Mouse (Mus musculus) left cerebral cortex, adult 18-20 months (tissue): ENCODE measurements around the gene Cpped1. TPM values are rescaled to one million over a fixed set of nuclear protein-coding genes. Genes with fewer than 3 reads are reported as not detected.

Experiments
- DNase-seq, 2 experiments: peaks; one replicate each; pipeline ENCODE4 v3.0.0; 2021 to 2022; ENCODE audit warnings: low spot score in 2 of 2, mixed read lengths in 1 of 2
- total RNA-seq, 2 experiments: library from RNA; stranded (reverse); gene quantifications; 2 replicates each; pipeline ENCODE4 v1.2.3; 2021

Gene Cpped1
- total RNA-seq, 2 experiments from 2014 or later, result 37.1 to 37.8 TPM

GRCm38 (mm10) chr16:11848990-11849658 is 60.1 kb downstream of the Cpped1 start:
- no peak for DNase-seq

DNA sequence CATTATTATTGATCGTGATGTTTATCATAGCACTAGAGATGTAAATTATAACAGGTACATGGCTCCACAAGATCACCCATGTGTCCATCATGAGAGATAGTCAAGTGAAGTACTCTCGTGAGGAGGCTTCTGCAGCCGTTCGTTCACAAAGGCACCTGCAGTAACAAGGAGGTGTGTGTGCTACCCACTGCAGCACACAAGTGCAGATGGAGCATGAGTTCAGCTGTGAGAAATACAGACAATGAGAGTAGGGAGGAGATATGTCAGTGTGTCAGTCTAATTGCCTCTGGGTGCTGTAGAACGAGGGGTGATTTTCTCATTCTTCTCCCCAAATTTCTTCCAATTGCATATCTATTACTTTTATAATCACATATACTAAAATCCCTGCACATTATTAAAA is 63.9 kb downstream of the Cpped1 start:
- no peak for DNase-seq

GRCm38 (mm10) chr16:11843441-11843840 is 65.8 kb downstream of the Cpped1 start:
- no peak for DNase-seq

DNA sequence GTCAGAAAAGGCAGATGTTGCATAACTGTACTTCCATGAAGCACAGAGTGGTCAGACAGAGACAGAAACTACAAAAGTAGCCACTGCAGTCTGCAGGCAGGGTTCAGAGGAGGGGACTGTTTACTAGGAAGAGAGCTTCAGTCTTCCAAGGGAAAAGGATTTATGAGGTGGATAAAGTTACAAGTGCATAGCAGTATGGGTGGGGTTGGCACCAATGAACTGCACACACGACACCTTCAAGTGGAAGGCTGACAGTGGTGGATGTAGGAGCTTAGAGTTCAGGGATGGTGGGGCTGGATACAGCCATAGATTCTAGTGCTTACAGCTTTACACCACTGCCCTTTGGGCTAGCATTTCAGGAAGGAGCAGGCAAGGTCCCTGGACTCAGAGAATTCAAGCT is 75.8 kb downstream of the Cpped1 start:
- DNase-seq, result no peak

DNA sequence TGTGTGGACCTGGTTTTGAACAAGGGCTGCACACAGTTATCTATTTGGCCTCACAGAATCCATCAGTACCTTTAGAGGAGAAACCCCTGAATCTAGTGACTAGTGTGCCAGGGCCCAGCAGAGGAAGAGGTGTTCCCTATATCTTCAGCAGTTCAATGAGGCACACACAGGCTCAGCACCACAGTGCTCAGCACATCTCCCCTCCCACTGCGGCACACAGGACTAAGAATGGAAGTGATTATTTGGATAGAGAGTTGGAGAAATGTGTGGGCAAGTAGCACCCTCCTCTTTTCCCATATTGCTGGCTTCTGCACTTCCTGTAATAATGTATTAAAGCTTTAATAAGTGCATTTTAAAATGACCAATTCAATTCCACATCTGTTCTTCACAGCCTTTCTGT is 80.4 kb downstream of the Cpped1 start:
- DNase-seq, result no peak

- peak; percentile 20 to 32 for DNase-seq
Measured at GRCm38 (mm10) chr16:11824833-11825232, 84.4 kb downstream of the Cpped1 start.

- DNase-seq, result no peak
Measured at GRCm38 (mm10) chr16:11824385-11824784, 84.9 kb downstream of the Cpped1 start.

GRCm38 (mm10) chr16:11820791-11821190 is 88.5 kb downstream of the Cpped1 start:
- DNase-seq, result no peak

- no peak for DNase-seq
Measured at GRCm38 (mm10) chr16:11814935-11815650, 94.2 kb downstream of the Cpped1 start.

DNA sequence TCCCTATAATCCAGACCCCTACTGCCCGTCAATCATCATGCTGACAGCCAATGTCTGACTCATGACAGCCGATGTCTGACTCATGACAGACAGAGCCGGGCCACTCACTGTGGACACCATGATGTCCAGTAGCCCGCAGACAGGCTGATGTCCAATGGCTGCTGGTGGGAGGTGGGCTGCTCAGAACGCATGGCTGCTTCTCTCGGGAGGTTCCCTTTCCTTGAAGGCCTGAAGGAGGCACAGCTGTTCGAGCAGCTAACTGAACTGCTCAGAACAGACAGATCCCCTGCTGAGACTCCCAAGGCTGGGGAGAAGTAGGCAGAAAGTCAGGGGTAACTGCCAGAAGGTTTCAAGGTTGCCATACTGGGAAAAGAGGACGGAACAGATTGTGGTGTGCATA is 97.1 kb downstream of the Cpped1 start:
- no peak for DNase-seq

GRCm38 (mm10) chr16:11809615-11810014 is 99.6 kb downstream of the Cpped1 start:
- no peak for DNase-seq

- no peak for DNase-seq
Measured at GRCm38 (mm10) chr16:11801960-11802539, 107.2 kb downstream of the Cpped1 start.

DNA sequence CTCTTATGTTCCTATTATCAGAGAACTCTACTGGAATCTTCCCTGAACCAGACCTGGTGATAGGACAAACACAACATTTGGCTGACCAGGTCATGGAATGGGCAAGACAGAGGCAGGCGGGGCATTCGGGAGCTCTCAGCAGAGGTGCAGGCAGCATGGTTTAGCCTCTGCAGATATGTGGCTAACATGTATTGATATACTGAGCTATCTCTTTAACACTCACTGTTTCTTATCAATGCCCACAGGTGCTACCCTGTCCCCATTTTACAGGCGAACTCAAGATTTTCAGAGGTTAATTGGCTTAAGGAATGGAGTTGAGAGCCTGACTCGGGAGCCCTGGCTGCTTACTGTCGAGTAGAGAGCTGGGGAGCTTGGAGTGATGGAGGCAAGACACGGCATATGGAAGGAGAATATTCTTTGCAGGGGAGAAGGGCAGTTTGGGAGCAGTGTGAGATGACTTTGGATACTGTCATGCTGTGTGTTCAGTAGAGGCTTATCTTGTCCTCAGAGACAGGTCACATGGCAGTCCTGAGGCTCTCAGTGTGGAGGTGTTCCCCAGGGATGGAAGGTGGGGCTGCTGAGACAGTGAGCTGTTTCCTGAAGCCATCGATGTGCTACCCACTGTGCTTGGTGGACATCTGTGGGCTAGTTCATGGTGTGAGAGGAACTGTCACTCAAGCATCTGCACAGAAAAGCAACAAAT is 113.3 kb downstream of the Cpped1 start:
- DNase-seq, result no peak

GRCm38 (mm10) chr16:11794628-11795027 is 114.6 kb downstream of the Cpped1 start:
- no peak for DNase-seq

DNA sequence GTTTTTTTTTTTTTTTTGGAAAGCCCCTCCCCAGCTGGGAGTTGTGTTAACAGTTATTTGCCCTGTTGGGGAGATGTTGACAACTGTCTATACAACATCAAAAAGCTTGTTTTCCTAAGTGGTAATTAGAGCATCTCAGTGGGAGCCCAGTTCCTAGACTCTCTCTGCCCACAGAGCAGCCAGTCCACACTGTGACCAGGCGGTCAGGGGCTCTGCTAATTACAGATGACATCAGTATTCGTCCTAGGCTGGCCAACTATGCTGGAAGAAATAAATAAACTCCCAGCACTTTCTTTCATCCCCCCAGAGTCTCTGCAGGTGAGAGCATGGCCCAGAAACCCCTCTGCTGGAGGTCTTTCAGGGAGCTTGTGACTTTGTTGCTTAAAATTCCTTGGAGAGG is 115.9 kb downstream of the Cpped1 start:
- no peak for DNase-seq

DNA sequence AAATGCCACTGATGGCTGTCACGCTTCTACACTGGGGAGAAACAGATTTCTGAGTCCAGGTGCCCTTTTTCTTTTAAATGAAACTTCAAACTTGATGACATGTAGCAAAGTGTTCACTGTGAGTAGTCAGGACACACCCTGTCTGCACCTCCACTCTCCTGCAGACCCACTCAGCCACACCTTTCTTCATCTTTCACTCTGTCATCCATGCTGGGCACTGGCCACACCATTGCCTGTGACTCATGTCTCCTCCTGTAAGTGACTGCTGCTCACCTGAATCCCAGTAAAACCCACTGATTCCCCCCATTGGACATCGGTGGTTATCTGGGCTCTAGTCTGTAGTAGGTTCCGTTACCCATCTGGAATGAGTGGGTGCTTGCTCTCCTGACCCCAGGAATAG is 118.8 kb downstream of the Cpped1 start:
- no peak for DNase-seq

GRCm38 (mm10) chr16:11785806-11786205 is 123.4 kb downstream of the Cpped1 start:
- no peak for DNase-seq

DNA sequence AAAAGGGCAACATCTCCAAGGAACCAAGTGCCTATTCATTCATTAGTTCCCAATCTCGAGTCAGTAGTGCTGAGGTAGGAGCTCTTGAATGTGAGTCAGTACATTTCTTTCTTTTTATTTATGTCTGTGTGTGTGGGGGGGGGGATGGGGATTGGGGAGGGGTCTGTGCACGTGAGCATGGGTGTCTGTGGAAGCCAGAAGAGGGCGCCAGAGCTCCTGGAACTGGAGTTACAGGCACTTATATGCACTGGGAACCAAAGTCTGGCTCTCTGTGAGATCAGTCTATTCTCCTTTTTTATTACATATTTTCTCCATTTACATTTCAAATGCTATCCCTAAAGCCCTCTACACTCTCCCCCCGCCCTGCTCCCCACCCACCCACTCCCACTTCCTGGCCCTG is 124.9 kb downstream of the Cpped1 start:
- DNase-seq, result no peak

DNA sequence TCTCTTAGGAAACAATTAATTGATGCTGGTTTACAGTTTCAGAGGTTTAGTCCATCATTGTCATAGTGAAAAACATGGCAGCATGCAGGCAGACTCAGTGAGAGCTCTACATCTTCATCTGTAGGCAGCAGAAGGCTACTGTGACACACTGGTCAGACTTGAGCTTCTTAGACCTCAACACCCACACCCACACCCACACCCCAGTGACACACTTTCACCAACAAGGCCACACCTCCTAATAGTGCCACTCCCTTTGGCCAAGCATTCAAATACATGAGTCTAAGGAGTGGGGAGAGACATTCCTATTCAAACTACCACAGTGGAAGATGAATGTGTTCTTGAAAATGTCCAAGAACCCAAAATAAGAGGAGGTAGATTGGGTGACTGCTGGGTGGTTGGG is 125.9 kb downstream of the Cpped1 start:
- DNase-seq, result no peak

- no peak for DNase-seq
Measured at GRCm38 (mm10) chr16:11782082-11782481, 127.2 kb downstream of the Cpped1 start.

GRCm38 (mm10) chr16:11778715-11779460 is 130.4 kb downstream of the Cpped1 start:
- DNase-seq, result peak; percentile 29 to 31
